Mouse (Mus musculus) spleen, adult 2 months (tissue): ENCODE results near the gene Gm12184. TPM values are rescaled to one million over a fixed set of nuclear protein-coding genes. Genes with fewer than 3 reads are reported as not detected.
A peak's percentile ranks its signal among the peaks of the same experiment; 100 is the strongest.

Source experiments
- DNase-seq, 2 experiments: peaks; one replicate each; pipeline versions ENCODE4 v3.0.0 to v3.0.0-alpha.2; 2012 to 2021; ENCODE audit warnings: low spot score in 2 of 2, low read depth in 1 of 2
- H3K27ac ChIP-seq: fragments of 200-500 bp; 2 replicates; pipeline ENCODE4 v1.5.1; 2012; ENCODE audit warnings: low read length, inconsistent platforms; ENCODE audit not compliant: insufficient read depth
- H3K27me3 ChIP-seq: fragments of 200-500 bp; 2 replicates; pipeline ENCODE4 v1.6.1; 2012; ENCODE audit warnings: mild to moderate bottlenecking, moderate library complexity, low read length, inconsistent platforms; ENCODE audit not compliant: control insufficient read depth, insufficient read depth
- H3K36me3 ChIP-seq: fragments of 200-500 bp; 2 replicates; pipeline ENCODE4 v1.6.1; 2012; ENCODE audit warnings: mild to moderate bottlenecking, low read length, inconsistent platforms; ENCODE audit not compliant: control insufficient read depth, insufficient read depth
- H3K4me1 ChIP-seq: fragments of 200-500 bp; 2 replicates; pipeline ENCODE4 v1.6.1; 2011; ENCODE audit warnings: inconsistent platforms; ENCODE audit not compliant: control insufficient read depth, insufficient read depth, insufficient read length
- H3K4me3 ChIP-seq: fragments of 200-500 bp; 2 replicates; pipeline ENCODE4 v1.5.1; 2011; ENCODE audit warnings: mild to moderate bottlenecking, inconsistent platforms; ENCODE audit not compliant: insufficient read depth, insufficient read length; ENCODE audit errors: extremely low read depth
- CTCF ChIP-seq: fragments of 200-500 bp; IDR thresholded peaks from 2 replicates; pipeline ENCODE4 v1.5.1; 2011; ENCODE audit warnings: mild to moderate bottlenecking, inconsistent platforms; ENCODE audit not compliant: insufficient read depth, insufficient read length, insufficient replicate concordance; ENCODE audit errors: extremely low read depth
- POLR2A ChIP-seq: fragments of 200-500 bp; IDR thresholded peaks from 2 replicates; pipeline ENCODE4 v1.6.1; 2011; ENCODE audit warnings: low read depth, low read length, inconsistent platforms
- WGBS: fragments of 180-500 bp; shearing (Covaris S2); methylation state at CpG from one replicate; pipeline ENCODE4 v1.1.7; 2018; 5-methylcytosine and 5-hydroxymethylcytosine counted together
- polyA plus RNA-seq: library from polyadenylated mRNA; depleted of rRNA; stranded (reverse); fragments of >200 nt; gene quantifications from 2 replicates; pipeline ENCODE4 v1.2.3, GENCODE M21; 2012

Gm12184 gene
- polyA plus RNA-seq, 1 experiment, result 3.9 TPM

DNA sequence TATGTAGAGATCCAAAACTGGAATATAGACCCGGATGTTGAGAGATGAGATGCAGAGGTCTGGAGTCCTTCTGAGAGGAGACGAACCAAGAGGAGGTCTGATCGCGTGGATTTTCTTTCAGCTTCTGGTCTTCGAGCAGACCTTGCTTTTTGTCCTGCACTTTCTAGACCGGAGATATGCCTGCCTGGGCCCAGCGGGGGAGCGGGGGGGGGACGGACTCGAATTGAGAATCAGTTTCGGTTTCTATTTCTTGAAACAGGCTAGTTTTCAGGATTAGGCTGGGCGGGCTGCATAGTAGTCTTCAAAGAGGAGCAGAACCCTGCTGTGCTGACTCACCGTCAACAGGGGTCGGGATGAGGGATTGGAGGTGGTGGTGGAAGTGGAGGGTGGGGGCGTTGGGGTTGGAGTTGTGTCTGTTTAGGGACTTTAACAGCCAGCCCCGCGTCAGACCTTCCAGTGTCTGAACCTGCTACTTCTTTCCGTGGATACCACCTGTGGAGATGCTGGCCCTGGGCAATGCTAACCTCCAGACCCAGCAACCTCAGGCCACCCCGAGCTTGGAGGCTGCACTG is 44.8 kb upstream of the Gm12184 start, which contains the start of gene Irgm1:
TSS of gene Irgm1 (minus strand) at position 483 of the 572 bp plus-strand sequence.
- under 1% methylated on average over 19 of the region's 19 CpGs for WGBS
- Histone ChIP-seq H3K36me3 (peaks cover 11% of the 10 kb centered on the region), H3K27me3 (no peaks in the 10 kb centered on the region), H3K4me3 (peak within 1 kb of the TSS; percentile 63), H3K4me1 (peaks cover 7% of the 10 kb centered on the region; the same call in 1 of the 2 replicates), H3K27ac (peak within 1 kb of the TSS; percentile 97)
- peak; percentile 68 to 76 for DNase-seq
- peak; percentile 8; the same call in 1 of the 2 replicates for TF ChIP-seq POLR2A
- TF ChIP-seq CTCF, result no peak

DNA sequence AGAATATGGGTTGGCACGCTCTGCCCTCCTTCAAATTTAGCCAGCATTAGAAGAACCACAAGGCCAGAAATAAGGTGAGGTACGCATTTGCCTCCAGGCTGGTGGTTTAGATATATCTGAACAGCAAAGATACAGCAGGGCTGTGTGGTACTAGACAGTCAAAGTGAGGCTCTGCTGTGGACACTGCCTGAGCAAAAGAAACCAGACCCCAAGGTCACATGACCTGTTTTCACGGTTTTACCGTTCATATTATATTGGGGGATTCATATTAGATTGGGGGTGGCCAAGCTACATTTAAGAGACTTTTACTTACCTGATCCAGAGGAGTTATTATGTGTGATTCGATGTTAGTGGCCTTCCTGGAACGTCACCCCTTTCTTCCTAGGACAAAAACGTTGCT is 44.3 kb upstream of the Gm12184 start:
- no peak for DNase-seq
- TF ChIP-seq CTCF (no peak), POLR2A (no peak)
- Histone ChIP-seq H3K36me3 (peaks cover 16% of the 10 kb centered on the region), H3K27me3 (no peaks in the 10 kb centered on the region), H3K4me1 (peaks cover 7% of the 10 kb centered on the region; the same call in 1 of the 2 replicates), H3K4me3 (peak overlapping the region; percentile 63), H3K27ac (peak overlapping the region; percentile 97)
- under 1% methylated on average over 7 of the region's 7 CpGs for WGBS

DNA sequence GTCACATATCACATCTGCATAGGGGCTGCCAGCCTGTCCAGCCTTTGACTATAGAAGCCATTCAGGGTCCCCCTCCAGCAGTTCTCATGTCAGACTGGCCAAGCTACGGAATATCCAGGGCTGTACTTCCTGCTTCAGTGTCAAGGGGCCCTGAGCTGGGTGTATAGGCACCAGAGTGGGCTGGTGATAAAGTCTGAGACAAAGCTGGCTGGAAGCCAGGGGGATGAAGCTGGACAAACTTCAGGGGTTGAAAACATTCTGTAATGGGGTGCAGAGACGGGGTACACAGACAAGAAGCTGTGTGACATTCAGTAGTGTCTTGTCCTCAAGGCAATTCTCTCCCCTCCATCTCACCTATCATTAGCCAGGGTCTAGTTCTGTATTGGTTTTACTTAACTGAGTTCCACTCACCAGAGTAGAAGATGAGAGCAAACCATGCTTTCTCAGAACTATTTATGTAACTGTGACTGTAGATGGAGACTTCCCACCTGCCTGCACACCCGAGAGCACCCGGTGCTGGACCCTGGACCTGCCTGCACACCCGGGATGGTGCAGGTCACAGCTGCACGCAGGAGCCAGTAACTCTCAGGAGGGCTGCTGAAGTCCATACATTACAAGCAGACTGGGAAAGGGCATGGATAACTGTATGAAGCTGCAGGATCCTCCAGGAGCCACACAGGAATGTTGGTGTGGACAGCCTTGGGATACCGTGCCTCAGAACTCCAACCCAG is 43.1 kb upstream of the Gm12184 start:
- Histone ChIP-seq H3K27ac (peak overlapping the region; percentile 67), H3K4me1 (peaks cover 4% of the 10 kb centered on the region; the same call in 1 of the 2 replicates), H3K27me3 (no peaks in the 10 kb centered on the region), H3K36me3 (peaks cover 25% of the 10 kb centered on the region), H3K4me3 (peak overlapping the region; percentile 63)
- no peak for DNase-seq
- WGBS, result 3% methylated on average over 7 of the region's 7 CpGs
- TF ChIP-seq POLR2A, result no peak
- TF ChIP-seq CTCF, result no peak

DNA sequence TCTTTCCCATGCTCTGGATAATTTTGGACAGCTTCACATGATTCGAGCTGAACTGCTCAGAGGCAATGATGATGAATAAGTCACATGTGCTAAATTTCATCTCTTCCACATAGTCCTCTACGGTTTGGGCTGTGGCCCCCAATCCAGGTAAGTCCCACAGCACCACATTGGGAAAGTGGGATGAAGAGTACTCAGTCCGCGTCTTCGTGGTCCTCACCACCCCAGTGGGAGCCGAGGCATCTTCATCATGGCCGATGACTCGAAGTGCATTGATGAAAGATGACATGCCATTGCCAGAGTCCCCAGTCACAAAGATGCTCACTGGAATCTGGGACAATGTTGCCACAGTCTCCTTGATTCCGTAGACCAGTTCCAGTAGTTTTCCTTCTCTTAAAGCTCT is 40.0 kb upstream of the Gm12184 start:
- Histone ChIP-seq H3K36me3 (peaks cover 26% of the 10 kb centered on the region), H3K27ac (no peak overlapping the region), H3K27me3 (no peaks in the 10 kb centered on the region), H3K4me1 (no peaks in the 10 kb centered on the region), H3K4me3 (no peak overlapping the region)
- DNase-seq, result no peak
- TF ChIP-seq POLR2A, result no peak
- TF ChIP-seq CTCF, result no peak
- 97% methylated on average over 9 of the region's 9 CpGs for WGBS

DNA sequence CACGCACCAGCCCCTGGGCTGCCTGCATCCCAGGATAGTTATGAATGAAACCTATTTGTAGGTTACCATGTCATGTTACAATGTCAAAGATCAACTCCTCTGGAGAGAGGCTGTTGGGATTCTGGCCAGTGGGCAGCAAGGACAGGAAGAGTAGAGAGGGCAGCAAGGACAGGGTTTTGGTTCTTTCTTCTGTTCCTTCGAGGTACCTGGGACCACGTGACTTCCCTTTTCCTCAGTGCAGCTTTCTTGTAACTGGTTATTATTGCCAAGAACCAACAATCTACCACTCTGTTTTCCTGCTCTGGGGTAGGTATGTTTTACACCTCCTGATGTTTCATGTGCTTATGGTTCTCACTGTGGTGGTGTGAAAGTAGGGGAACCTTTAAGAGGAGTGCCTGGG is 37.4 kb upstream of the Gm12184 start:
- H3K4me3 ChIP-seq, result no peak overlapping the region
- no peaks in the 10 kb centered on the region for H3K27me3 ChIP-seq
- no peaks in the 10 kb centered on the region for H3K4me1 ChIP-seq
- no peak for DNase-seq
- peaks cover 26% of the 10 kb centered on the region for H3K36me3 ChIP-seq
- 62% methylated on average over 3 of the region's 3 CpGs for WGBS
- no peak overlapping the region for H3K27ac ChIP-seq
- TF ChIP-seq POLR2A (no peak), CTCF (no peak)

DNA sequence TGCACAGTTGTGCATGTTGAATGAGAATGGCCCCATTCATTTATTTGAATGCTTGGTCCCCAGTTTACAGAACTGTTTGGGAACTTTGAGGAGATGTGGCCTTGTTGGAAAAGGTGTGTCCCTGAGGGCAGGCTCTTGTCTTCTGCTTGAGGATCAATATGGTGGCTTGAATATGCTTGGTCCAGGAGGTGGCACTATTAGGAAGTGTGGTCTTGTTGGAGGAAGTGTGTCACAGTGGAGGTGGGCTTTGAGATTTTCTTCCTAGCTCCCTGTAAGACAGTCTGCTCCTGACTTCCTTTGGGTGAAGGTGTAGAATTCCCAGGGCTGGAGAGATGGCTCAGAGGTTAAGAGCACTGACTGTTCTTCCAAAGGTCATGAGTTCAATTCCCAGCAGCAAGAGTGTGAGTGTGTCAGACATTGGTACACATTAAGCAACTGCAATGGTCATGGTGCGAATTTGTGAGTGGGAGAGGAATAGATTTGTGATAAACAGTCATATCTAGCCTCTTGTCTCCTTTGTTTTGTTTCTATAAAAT is 36.4 kb upstream of the Gm12184 start:
- Histone ChIP-seq H3K4me3 (no peak overlapping the region), H3K27me3 (no peaks in the 10 kb centered on the region), H3K4me1 (no peaks in the 10 kb centered on the region), H3K36me3 (peaks cover 24% of the 10 kb centered on the region), H3K27ac (no peak overlapping the region)
- no peak for DNase-seq
- WGBS, result 95% methylated on average over 1 of the region's 1 CpGs
- TF ChIP-seq CTCF, result no peak
- TF ChIP-seq POLR2A, result no peak
